Mouse (Mus musculus) c-Kit-positive CD71-positive TER-119-positive erythroid progenitor cells, embryonic 14.5 days (primary cell): ENCODE results near the gene Nudt9.
"Not testable (repeated sequence)": the region's sequence is repeated elsewhere in the genome, so short reads cannot be mapped to it uniquely, and the experiment has no call there.

Experiments
- DNase-seq: peaks from one replicate; pipeline ENCODE4 v3.0.0-alpha.2; 2013; ENCODE audit warnings: low spot score

The Nudt9 gene

GRCm38 (mm10) chr5:104046256-104047199 lies at the start of gene Nudt9:
Nudt9 (plus strand) TSS chr5:104046306.
- DNase-seq: peak; percentile 91

DNA sequence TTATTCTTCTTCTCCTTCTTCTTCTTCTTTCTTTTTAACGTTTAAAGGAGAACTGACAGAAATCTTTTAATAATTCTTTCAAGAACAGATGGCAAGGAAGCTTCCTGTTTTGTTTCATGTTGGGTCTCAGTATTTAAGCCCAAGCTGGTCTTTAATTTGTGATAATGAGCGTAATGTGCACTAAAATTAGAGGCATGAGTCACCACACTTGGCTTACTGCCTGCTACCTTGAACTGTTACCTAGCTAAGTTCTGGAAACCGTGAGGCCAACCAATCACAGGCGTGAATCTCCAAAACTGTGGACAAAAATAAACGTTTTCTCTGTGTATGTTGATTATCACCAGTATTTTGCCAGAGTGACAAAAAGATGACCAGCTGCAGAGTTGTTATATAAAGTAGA lies 47.4 kb upstream of the Nudt9 start:
- no peak for DNase-seq

GRCm38 (mm10) chr5:103999738-104000137 lies 46.4 kb upstream of the Nudt9 start:
- peak; percentile 77 for DNase-seq

DNA sequence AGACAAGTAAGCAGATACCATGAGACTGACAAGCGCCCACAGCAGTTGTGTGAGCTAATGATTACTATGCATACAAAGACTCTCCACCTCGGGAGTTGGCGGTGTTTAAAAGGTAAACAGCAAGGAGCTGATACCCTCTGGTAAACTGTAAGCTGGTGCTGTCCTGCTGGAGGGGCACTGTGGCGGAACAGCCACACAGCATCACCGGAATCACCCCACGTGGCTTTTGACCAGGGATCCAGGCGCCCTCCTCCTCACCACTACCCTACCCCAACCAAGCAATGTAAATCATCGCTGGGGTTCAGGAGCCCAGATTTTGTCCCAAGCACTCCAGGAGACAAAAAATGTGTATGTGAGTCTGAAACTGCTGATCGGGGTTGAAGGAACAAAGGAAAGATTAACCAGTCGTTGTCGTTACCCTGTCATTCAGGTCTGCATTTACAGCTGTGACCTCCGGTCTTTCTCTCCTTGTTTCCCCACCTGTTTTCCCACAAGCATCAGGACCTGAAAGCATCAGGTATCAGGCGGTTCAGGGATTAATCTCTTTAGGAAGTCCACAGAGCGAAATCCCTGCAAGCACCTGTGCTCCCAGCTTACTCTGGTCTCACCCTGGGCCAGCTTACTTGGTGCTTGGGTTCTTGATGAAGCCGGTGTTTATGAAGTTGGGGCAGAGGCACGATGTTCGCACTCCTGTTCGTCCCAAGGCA lies 43.4 kb upstream of the Nudt9 start:
- no peak for DNase-seq

- no peak for DNase-seq
Observed at GRCm38 (mm10) chr5:104003256-104003931, 42.7 kb upstream of the Nudt9 start.

DNA sequence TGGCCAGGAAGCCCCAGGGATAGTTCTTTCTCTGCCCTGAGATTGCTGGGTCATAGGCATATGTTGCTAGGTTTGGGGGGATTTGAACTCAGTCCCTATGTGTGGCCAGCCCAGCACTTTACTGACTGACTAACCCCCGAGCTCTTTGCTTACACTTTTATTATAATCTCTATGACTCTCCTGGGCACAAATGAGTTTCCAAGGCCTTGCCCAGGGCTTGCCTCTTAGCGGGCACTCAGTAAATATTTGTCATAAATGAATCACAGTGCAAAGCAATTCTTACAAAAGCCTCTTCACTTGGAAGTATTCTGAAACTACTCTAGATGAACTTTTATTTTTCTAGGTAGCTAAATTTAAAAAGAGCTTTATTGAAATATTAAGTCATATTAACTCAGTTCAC lies 42.2 kb upstream of the Nudt9 start:
- DNase-seq: no peak

GRCm38 (mm10) chr5:104006811-104007210 lies 39.3 kb upstream of the Nudt9 start:
- DNase-seq: no peak

GRCm38 (mm10) chr5:104007801-104008200 lies 38.3 kb upstream of the Nudt9 start:
- no peak for DNase-seq

DNA sequence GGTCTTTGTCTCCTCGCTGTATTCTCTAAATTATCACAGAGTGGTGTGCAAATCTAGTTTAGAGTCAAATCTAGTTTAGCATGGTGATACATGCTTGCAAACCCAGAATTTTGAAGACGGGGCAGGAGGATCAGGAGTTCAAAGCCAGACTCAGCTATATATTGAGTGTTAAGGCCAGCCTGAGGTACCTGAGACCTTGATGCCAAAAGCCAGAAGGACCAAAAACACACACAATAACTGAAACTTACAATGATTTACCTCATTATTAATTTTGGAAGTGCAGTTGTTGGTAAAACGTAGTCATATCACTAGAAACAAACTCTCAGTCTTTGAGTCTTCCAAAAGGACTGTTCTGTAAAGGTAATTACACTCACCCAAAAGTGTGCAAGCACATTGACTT lies 36.7 kb upstream of the Nudt9 start:
- DNase-seq: no peak

- DNase-seq: no peak
Observed at GRCm38 (mm10) chr5:104010261-104010660, 35.8 kb upstream of the Nudt9 start.

DNA sequence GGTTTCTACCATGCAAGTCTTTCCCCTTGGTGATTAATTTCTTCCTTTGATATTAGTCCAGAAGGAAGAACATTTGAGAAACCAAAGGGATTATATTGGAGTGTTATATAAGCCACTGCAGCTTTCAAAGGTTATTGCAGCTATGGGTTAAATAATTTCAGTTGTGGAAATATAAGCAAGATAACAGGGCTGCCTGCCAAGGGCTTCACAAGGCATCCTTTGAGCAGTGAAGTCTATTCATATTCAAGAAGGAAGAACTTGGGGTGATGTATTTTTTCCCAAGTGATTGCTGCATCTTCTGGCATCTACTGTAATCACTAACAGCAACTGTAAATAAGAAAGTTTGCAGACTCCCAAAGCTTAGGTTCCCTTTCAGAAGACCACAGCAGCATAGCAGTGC lies 34.7 kb upstream of the Nudt9 start:
- no peak for DNase-seq

DNA sequence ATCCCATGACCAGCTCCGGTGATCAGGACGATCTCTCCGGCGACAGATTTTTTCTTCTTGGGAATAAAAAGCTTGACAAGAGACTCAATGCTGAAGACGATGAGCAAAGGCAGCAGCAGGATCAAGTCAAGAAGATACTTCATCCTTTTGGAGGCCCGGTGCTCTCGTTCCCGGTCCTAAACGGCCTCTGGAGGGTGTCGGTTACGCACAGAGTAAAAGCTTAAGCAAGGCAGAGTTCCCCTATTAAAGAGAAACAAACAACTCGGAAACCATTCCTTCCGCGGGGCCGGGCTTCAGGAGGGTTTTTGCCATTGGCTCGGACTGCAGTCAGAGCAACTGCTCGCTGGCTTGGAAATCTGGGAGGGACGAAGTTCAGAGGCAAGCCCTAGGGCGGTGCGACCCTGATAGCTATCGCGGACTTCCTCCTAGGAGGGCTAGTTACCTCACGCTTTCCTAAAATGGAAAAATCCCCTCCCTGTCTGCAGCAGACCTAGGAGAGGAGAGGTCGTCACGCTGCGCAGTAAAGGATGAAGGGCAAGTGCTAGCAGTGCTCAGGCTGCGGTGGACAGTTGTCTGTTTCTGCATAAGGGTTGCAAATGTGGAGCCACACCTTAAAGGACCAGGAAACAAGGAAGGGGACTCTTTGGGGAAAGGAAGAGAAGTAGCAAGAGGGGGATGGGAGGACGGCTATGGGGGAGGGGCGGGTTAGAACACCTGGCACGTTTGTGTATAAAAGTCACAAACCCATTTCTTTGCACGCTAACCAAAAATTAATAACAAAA lies 24.3 kb upstream of the Nudt9 start, which contains the start of gene Hsd17b11:
Gene Hsd17b11, minus strand, starts transcription at position 323 of the 782 bp plus-strand sequence.
- peak; percentile 39 for DNase-seq

DNA sequence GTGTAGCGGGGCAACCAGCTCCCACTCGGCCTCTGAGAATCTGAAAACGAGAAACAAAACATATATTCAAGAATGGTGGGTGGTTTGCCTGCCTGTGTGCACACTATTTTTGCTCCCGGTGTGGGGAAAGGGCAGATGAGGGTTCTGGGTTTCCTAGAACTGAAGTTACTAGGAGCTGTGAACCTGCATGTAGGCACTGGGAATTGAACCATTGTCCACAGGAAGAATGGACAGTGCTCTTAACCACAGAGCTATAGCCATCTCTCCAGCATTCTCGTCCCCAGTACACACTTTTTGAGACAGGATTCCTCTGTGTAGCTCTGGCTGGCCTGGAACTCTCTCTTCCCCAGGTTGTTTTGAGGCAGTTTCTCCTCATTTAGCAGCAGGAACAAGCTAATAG lies 23.5 kb upstream of the Nudt9 start:
- DNase-seq: no peak

DNA sequence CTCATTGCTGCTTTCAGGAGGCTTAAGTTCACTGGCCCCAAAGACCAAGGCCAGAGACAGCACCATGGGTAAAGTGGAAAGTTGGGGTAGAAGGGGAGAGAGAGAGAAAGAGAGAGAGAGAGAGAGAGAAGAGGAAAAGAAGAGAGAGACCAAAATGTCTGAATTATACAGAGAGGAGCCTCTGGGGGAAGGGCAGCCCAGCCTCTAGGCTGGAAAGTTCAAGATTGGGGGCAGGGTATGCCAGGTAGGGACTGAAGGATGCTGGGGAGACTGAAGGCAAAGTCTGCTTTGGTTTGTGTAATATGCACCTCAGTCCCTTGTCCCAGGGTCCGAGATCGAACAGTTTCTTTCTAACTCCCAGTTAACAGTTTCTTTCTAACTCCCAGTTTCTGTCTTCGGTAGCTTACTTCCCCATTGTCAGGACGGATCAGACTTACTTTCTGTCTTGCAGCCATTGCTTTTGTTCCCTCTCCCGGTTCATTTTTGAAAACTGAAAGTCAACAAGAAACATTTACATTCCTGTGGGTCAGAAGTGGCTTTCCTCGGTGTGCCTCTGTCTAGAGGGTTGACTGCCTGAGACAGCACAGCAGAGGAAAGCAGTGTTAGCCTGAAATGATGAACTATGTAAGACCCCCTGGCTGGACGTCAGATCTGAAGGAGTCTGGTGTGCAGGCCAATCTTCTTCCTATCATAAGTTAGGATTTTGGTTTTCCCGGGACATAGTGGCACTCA lies 22.7 kb upstream of the Nudt9 start:
- no peak for DNase-seq

DNA sequence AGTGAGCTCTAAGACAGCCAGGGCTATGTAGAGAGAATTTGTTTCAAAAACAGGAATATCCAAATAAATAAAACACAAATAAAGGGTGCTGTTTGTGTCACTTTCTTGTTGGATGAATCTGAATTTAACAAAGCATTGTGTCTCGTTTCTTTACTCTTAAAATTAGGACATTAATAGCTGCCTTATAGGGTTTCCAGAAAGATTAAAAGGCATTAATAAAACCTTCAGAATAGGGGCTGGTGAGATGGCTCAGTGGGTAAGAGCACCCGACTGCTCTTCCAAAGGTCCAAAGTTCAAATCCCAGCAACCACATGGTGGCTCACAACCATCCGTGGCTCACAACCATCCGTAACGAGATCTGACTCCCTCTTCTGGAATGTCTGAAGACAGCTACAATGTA lies 21.9 kb upstream of the Nudt9 start:
- not testable (repeated sequence) for DNase-seq

GRCm38 (mm10) chr5:104024762-104025161 lies 21.3 kb upstream of the Nudt9 start:
- no peak for DNase-seq

- no peak for DNase-seq
Observed at GRCm38 (mm10) chr5:104025245-104025854, 20.8 kb upstream of the Nudt9 start.

- no peak for DNase-seq
Observed at GRCm38 (mm10) chr5:104032434-104033097, 13.5 kb upstream of the Nudt9 start.

DNA sequence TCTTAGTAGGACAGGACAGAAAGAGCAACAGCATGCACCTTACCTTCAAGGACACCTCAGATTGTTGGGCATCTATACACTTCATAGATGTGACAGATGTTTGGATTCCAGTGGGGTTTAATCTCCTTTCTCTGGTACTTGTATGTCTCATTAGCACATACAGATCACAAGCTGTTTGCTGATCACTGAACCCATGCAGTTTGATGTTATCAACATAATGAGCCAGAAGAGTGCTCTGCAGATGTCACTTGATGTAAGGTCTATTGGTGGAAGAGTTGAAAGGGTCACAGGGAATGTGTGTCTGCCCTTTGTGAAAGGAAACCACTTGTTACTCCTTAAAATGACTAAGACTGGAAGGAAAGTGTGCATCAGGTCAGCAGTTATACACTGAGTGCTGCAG lies 11.0 kb upstream of the Nudt9 start:
- DNase-seq: no peak

DNA sequence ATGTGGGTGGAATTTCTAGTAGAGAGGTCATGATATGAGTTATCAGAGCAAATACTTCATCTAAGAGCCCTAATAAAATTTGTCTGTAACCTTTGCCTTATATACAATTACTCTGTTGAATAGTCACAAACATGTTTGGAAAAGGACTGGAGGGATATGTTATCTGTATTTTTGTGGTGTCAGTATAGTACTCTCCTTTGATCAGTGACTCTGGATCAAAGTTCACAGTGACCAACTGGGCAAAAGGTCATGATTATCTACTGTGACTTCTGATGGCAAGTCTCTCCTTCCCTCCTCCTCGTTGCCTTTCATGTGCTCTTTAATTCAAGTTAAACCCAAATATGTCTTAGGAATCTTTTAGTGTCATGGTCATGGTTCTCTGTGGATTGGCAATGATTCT lies 10.3 kb upstream of the Nudt9 start:
- DNase-seq: no peak
